Mouse (Mus musculus): ENCODE measurements at regions not wholly inside any gene's neighbourhood (a gene's known extent, or its start where the extent isn't known, plus 50 kb on each side); places are given as distances from the start of the nearest gene placed in this dataset.

- in situ Hi-C loops (cut with MboI; ENCODE audit: low sequenced_read_pairs in 2 of 2, unreplicated experiment in 2 of 2), result no loop called here
- Histone ChIP-seq H3K36me3 (ENCODE audit: control insufficient read depth, insufficient read depth, low read length, poor library complexity, severe bottlenecking) (no peaks in the 10 kb centered on the region), H3K27ac (ENCODE audit: insufficient read depth, low read depth, low read length, poor library complexity, severe bottlenecking) (no peak overlapping the region), H3K4me3 (ENCODE audit: insufficient read depth in 1 of 2, low read depth in 1 of 2, low read length in 2 of 2, poor library complexity in 1 of 2, severe bottlenecking in 1 of 2) (peak overlapping the region in 1 of 2 experiments; percentile 23; a peak in 1 of 4 replicates), H3K9me3 (ENCODE audit: control insufficient read depth, insufficient read depth, low read depth, low read length) (no peaks in the 10 kb centered on the region), H3K4me1 (ENCODE audit: control insufficient read depth in 2 of 2, insufficient read depth in 2 of 2, low read length in 2 of 2, poor library complexity in 1 of 2) (peaks cover 0 to 10% of the 10 kb centered on the region in 2 experiments; a peak in 2 of 4 replicates), H3K9ac (ENCODE audit: insufficient read depth, low read depth, low read length, poor library complexity, severe bottlenecking) (no peak overlapping the region)
- no peak for DNase-seq (ENCODE audit: low read depth, low spot score)
- TF ChIP-seq ZNF384 (IDR thresholded peaks at IDR 0.05; ENCODE audit: low read depth, low read length), result no peak
- no peak for TF ChIP-seq CHD2 (IDR thresholded peaks at IDR 0.05; ENCODE audit: low read depth, low read length)
- no peak for TF ChIP-seq HCFC1 (IDR thresholded peaks at IDR 0.05; ENCODE audit: borderline replicate concordance, insufficient read depth, low read length)
- no peak for TF ChIP-seq ZC3H11A (IDR thresholded peaks at IDR 0.05; ENCODE audit: borderline replicate concordance, low read depth, low read length)
- peak; percentile 69; the same call in 1 of the 2 replicates for TF ChIP-seq MAFK (IDR thresholded peaks at IDR 0.05; ENCODE audit: insufficient read depth, low read depth, low read length)
These were observed 49.8 kb upstream of the Sipa1l2 start for GRCm38 (mm10) chr8:125619336-125619906.

All from ES-E14 (cell line).